Mouse (Mus musculus): ENCODE measurements at regions not wholly inside any gene's neighbourhood (a gene's known extent, or its start where the extent isn't known, plus 50 kb on each side); places are given as distances from the start of the nearest gene placed in this dataset.

DNA sequence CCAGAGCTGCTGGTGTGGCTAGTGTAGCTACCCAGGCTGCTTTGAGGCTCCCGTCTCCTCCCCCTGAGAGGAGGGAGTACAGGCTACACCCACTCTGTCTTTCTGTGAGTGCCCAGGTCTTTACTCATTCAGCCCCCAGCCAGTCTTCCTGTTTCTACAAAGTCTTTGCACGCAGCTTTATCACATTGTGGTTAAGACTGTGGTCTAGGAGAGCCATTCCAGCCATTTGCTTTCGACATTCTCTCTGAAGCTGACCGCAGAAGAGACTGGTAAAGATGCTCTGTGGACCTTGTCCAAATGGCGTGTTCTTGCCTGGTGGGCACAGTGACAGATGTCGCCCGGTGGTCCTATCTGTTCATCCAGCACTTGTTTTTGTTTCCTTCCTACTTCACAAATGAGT, 62.0 kb downstream of the Tpra1 start:
- no peak for DNase-seq (ENCODE audit: low read depth, low spot score)

GRCm38 (mm10) chr6:88964911-88965310, 62.9 kb downstream of the Tpra1 start:
- no peak for DNase-seq (ENCODE audit: low read depth, low spot score)

DNA sequence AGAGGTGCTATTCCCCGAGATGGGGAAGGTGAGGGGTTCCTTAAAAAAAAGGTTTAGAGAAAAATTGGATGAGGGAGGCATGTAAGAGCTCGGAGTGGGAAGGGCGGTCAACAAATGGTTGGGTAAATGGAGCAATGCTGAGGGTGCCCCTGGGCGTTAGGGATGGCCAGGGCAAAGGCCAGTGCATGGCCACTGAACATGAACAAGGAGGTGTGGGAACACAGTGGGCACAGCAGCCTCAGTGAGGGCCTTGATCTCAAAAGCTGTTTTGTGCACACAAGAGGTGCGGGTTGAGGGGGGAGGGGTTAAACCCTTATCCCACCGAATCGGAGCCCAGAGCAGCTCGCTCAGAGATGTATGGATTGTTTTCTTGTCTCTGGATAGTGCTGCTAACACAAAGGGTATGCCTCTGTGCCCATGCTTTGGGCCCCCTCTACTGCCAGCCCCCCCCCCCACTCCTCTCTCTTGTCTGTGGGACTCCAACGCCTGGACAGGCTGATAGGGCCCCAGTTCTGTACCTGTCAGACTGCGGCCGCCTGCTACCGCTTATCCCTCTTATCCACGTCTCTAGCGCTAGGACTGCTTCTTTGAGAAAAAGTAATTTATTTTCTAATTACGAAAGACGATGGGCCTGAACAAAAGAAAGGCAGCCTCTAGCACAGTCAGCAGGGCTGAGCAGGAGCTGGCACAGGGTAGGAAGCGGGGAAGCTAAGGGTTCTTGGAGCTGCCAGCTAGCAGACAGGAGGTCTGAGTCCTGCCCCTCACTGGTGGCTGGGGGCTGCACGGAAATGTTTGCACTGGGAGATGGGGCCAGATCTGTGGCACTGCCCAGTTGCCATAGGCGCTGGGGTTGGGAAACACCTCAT, 63.5 kb downstream of the Tpra1 start:
- no peak for DNase-seq (ENCODE audit: low read depth, low spot score)

GRCm38 (mm10) chr6:88966501-88966900, 64.5 kb downstream of the Tpra1 start:
- no peak for DNase-seq (ENCODE audit: low read depth, low spot score)

- no peak for DNase-seq (ENCODE audit: low read depth, low spot score)
Measured at GRCm38 (mm10) chr6:88968842-88969241, 66.8 kb downstream of the Tpra1 start.

GRCm38 (mm10) chr6:88971729-88972128, 69.7 kb downstream of the Tpra1 start:
- no peak for DNase-seq (ENCODE audit: low read depth, low spot score)

DNA sequence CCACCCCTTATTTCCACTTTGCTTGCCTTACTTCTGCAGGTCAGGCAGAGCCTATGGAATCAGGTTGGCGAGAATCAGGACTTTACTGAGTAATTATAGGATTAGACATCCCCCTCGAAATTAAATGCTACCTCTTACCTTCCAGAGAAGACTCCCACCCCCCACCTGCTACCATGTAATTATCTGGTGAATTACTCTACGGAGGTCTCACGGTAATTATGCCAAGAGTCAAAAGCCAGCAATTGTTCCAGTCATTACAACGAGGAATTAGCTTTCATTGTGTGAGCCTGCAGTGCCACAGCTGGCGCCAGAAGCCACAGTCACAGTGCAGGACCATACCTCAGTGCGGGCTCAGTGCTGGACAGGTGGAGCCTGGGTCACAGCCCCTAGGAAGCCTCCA, 72.4 kb downstream of the Tpra1 start:
- no peak for DNase-seq (ENCODE audit: low read depth, low spot score)

DNA sequence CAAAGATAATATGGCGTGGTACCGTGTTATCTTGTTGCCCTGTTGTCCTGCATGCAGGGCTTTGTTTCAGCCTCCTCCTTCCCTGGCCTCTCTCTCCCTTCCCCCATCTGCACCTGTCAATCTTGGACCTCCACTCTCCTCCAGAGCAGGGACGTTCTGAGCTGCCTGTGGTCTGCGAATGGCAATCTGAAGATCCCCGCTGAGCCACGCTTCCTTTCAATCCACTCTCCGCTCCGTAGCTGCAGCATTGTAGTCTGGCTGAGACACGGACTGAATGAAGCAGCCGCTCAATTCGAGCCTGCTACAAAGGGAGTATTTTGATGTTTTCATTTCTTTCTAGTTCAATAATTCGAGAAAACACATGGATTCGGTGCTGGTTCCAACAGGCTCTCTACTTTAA, 74.5 kb downstream of the Tpra1 start:
- DNase-seq (ENCODE audit: low read depth, low spot score) = no peak

GRCm38 (mm10) chr6:88976994-88977393, 74.9 kb downstream of the Tpra1 start:
- DNase-seq (ENCODE audit: low read depth, low spot score) = peak; percentile 47

GRCm38 (mm10) chr6:88978970-88979369, 76.9 kb downstream of the Tpra1 start:
- DNase-seq (ENCODE audit: low read depth, low spot score) = no peak

DNA sequence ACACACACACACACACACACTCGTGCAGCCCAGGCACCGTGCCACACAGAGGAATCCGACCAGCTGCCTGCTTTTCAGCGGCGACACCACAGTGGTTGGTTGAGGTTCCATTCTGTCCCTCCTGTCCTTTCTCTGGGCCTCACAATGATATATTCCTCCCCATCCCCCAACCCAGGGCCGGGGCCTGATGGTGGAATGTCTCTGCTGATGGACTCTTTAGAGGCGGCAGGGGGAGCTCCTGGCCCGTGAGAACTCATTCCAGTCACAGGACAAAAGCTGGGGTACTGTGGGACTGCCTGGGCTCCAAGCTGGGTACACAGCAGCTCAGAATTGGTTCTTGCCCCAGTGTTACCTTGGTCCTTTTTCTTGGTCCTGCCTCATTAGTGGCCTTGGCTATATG, 78.1 kb downstream of the Tpra1 start:
- peak; percentile 25 for DNase-seq (ENCODE audit: low read depth, low spot score)

DNA sequence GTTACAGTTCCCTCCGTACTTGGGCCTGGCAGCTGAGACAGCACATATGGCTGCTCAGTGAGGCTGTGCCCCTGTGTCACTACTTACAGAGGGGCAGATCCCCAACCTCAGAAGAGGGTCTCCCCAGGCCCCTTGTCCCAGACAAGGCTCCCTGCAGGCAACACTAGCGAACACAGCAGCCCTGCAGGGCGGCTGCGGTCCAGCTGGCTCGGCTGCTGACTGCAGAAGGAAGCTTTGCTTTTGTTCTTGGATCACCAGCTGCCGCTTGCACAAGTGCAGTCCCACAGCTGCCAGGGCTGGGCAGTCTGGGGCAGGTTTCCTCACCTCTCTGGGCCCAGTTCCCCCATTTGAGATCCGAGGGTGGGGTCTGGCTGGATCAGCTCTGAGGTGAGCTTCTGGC, 79.5 kb downstream of the Tpra1 start:
- no peak for DNase-seq (ENCODE audit: low read depth, low spot score)

DNA sequence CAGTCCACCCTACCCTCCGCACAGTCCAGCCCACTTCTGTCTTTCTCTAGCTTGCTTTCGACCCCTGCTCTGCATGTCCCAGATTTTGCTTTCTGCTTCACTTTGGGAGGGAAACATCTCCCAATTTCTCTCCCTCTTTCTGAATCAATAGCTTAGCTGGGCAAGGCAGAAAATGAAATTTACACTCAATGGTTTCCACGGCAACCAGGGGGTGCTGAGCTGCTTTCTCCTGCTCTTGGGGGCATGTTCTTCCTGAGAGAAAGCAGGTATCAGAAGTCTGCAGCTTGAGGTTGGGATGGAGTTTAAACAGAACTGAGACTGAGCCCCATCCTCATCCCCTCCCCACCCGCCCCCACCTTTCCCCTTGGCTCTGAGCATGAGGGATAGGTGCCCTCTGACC, 82.1 kb downstream of the Tpra1 start:
- DNase-seq (ENCODE audit: low read depth, low spot score) = no peak

DNA sequence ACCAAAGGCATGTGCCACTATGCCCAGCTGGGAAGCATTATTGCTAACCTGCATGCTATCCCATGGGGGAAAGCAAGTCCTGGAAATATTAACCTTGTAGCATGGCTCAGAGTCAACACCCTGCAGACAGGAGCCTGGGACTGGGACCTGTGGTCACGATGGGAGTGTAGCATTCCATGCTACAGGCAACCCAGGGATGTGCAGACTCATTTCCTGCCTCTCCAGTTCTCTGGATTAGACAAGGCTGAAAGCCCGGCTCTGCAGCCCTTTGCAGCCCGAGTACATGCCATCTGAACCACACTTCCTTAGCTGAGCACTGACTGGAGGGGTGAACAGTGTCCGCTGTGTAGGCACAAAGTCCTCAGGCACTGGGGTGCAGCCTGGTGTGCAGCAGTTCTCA, 82.8 kb downstream of the Tpra1 start:
- no peak for DNase-seq (ENCODE audit: low read depth, low spot score)

DNA sequence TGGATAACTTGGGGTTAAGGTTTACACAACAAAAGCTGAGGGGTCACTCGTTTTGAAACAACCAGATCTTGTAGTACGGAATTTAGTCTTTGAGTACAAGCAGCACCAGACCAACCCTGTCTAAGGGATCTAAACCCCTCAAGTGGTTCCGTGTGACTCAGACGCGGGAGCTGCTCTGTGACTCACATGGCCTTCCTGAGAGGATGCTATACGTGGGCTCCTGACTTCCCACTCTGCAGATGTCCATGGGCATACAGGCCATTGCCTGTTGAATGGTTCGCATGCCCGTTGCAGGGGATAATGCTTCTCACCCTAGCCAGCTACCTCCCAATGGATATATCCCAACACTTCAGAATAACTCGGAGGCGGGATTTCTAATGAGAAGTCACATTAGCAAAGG, 86.5 kb downstream of the Tpra1 start:
- no peak for DNase-seq (ENCODE audit: low read depth, low spot score)

- DNase-seq (ENCODE audit: low read depth, low spot score) = no peak
Measured at GRCm38 (mm10) chr6:88989617-88990299, 87.7 kb downstream of the Tpra1 start.

DNA sequence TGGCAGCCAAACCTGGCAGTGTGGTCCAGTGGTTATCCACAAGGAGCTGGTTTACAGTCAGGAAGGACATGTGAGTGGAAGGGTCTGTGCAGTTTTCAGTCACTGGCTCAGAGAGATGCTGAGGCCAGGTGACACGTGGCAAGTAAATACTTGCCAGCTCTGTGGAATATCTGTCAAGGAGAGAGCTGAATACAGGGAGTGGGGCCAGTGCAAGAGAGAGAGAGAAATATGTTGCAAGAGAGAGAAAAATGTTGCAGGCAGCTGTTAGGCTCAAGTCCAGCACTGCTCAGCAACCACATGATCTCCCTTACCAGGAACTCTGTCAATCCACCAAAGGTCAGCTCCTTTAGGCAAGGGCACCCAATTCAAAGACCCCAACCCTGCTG, 88.2 kb downstream of the Tpra1 start:
- DNase-seq (ENCODE audit: low read depth, low spot score) = no peak

- DNase-seq (ENCODE audit: low read depth, low spot score) = no peak
Measured at GRCm38 (mm10) chr6:88995077-88995476, 93.0 kb downstream of the Tpra1 start.

DNA sequence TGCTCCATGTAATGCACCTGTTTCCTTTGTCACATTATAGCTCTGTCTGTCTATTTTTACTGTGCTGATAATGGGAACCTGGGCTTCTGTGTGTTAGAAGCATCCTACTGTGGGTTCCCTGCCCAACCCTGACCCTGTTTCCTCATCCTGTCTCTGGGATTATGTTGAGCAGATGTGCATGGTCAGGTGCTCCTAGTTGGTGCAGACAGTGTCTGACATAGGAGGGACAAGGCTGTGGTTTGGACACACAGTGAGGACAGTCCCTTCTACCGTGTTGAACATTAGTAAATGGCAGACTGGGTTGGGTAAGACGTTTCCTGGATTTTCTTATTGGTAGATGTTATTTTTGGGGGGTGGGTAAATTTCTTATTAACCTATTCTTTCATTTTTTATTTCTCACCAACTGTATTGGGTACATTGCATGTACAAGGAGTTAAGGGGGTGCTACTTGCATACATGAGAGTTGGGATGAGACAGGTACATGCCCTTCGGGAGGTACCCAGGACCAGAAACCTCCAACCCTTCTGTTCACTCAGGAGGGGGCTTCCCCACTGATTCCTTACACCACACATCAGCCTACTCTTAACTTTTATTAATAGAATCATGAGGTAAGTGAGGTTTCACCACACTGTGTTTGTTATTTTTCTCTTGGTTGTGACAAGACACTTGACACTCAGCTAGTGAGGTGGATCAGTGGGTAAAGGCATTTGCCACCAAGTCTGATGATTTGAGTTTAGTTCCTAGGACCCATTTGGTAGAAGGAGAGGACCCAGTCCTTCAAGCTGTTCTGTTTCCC, 97.1 kb downstream of the Tpra1 start:
- no peak for DNase-seq (ENCODE audit: low read depth, low spot score)

DNA sequence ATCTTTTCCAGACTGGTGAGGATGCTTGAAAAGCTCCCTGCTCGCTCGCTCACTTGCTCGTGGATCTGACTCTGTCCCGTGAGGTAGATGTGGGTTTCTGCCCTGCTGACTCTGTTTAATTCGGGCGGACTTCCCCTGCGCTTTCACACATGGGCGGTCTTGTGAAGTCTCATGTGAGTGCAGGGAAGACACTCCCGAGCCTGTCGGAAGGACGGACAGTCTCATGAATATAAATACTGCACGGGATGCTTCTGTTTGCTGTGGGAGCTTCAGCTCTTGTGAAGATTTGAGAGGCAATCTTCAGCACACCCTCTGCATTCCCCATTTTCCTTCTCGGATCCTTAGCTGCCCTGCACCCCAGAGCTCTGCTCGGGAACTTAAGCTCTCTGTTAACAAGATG, 98.3 kb downstream of the Tpra1 start:
- DNase-seq (ENCODE audit: low read depth, low spot score) = no peak

- no peak for DNase-seq (ENCODE audit: low read depth, low spot score)
Measured at GRCm38 (mm10) chr6:89003197-89003923, 101.3 kb downstream of the Tpra1 start.

DNA sequence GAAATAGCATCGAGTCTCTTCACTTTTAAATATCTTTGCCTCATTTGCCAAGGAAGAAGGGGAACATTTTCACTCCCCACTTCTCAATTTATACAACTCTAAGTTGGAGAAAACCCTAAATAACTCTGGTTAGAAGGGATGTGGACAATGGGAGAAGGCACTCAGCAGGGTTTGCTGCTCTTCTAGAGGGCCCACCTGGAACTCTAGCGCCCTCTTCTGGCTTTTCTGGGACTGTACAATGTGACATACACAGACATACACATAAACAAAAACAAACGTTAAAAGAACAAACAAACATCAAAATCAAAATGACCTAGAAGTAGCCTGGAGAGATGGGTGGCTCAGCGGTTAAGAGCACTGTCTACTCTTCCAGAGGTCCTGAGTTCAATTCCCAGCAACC, 103.0 kb downstream of the Tpra1 start:
- no peak for DNase-seq (ENCODE audit: low read depth, low spot score)

Data from forelimb bud, embryonic 11.5 days (tissue).